Mouse (Mus musculus) CD4-positive, CD25-positive, alpha-beta regulatory T cell, adult 4 months (primary cell): ENCODE data around the gene Capn11. TPM values are rescaled to one million over a fixed set of nuclear protein-coding genes. Genes with fewer than 3 reads are reported as not detected.

Source experiments
- ATAC-seq: one replicate; pipeline ENCODE4 v1.8.0; 2017
- polyA plus RNA-seq, 2 experiments: library from polyadenylated mRNA; unstranded; fragments of 100-300 nt; shearing (Covaris generic); gene quantifications; one replicate each; pipeline ENCODE4 v1.2.1; 2017

Capn11 gene
- polyA plus RNA-seq, result 1 to 10 TPM; 1.9 to 2.4 TPM

GRCm38 (mm10) chr17:45659225-45659624 lies at the start of gene Capn11:
Gene Capn11 (minus strand): TSS chr17:45659325.
- ATAC-seq, result no peak

- no peak for ATAC-seq
Measured at GRCm38 (mm10) chr17:45708179-45708578, 49.1 kb upstream of the Capn11 start.

- ATAC-seq, result no peak
Measured at GRCm38 (mm10) chr17:45707376-45707775, 48.3 kb upstream of the Capn11 start.

- ATAC-seq, result no peak
Measured at GRCm38 (mm10) chr17:45706796-45707195, 47.7 kb upstream of the Capn11 start.

GRCm38 (mm10) chr17:45703187-45703586 lies 44.1 kb upstream of the Capn11 start:
- no peak for ATAC-seq

GRCm38 (mm10) chr17:45702254-45702653 lies 43.1 kb upstream of the Capn11 start:
- no peak for ATAC-seq

- no peak for ATAC-seq
Measured at GRCm38 (mm10) chr17:45701236-45701591, 42.1 kb upstream of the Capn11 start.

GRCm38 (mm10) chr17:45700496-45701235 lies 41.5 kb upstream of the Capn11 start:
- no peak for ATAC-seq

- ATAC-seq, result no peak
Measured at GRCm38 (mm10) chr17:45699039-45699740, 40.1 kb upstream of the Capn11 start.

GRCm38 (mm10) chr17:45698368-45698767 lies 39.2 kb upstream of the Capn11 start:
- ATAC-seq, result no peak

GRCm38 (mm10) chr17:45696981-45697380 lies 37.9 kb upstream of the Capn11 start:
- no peak for ATAC-seq

GRCm38 (mm10) chr17:45695227-45696120 lies 36.3 kb upstream of the Capn11 start:
- ATAC-seq, result no peak

- ATAC-seq, result no peak
Measured at GRCm38 (mm10) chr17:45693812-45694565, 34.9 kb upstream of the Capn11 start.

GRCm38 (mm10) chr17:45692159-45692558 lies 33.0 kb upstream of the Capn11 start:
- no peak for ATAC-seq

GRCm38 (mm10) chr17:45690044-45690443 lies 30.9 kb upstream of the Capn11 start:
- ATAC-seq, result no peak

- no peak for ATAC-seq
Measured at GRCm38 (mm10) chr17:45689120-45689519, 30.0 kb upstream of the Capn11 start.

- ATAC-seq, result peak; percentile 53
Measured at GRCm38 (mm10) chr17:45686716-45687115, 27.6 kb upstream of the Capn11 start, which contains the start of gene Tmem63b. Gene Tmem63b (minus strand): TSS chr17:45686905.

- ATAC-seq, result peak; percentile 74
Measured at GRCm38 (mm10) chr17:45686093-45686619, 27.0 kb upstream of the Capn11 start, which contains the start of gene Mrpl14. Gene Mrpl14 (plus strand): TSS chr17:45686322.

GRCm38 (mm10) chr17:45685171-45686092 lies 26.3 kb upstream of the Capn11 start:
- ATAC-seq, result peak; percentile 38

GRCm38 (mm10) chr17:45684667-45685131 lies 25.6 kb upstream of the Capn11 start:
- no peak for ATAC-seq

GRCm38 (mm10) chr17:45682843-45683242 lies 23.7 kb upstream of the Capn11 start:
- ATAC-seq, result no peak
